Mouse (Mus musculus) lung, postnatal 4 days (tissue): ENCODE data around the gene Ppp2r3a.

Experiments used
- DNase-seq, 2 experiments: peaks; one replicate each; pipeline ENCODE4 v3.0.0; 2021

The Ppp2r3a gene

DNA sequence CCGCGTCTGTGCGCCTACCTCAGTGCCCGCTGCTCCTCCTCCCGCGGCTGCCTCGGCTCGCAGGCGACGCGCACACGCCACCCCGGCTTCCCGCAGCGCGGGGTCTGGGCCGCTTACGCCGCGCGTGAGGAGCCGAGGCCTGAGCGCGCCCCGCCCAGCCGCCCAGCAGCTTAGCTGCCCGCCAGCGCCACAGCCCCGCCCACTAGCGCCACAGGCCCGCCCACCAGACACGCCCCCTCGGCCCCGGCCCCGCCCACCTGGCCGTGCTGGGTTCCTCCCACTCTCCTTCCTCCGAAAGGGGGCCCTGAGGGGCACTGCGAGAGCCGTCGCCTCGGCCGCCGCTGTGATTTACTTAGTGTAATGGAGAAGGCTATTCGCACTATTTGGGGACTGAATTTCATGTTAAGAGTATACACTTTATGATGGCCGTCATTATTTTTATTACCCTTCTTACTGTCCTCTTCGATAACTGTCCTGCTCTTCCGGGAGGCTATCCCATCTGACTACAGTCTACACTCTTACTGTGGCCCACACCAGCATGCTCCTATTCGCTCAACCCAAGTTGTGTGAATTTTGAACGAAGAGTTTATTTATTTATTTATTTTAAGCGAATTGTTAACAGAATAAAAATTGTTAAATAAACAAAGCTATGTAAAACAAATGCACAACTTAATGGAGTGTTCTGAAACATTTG, at the start of gene Ppp2r3a:
Ppp2r3a (minus strand) TSS at position 152 of the 694 bp plus-strand sequence.
- DNase-seq: peak; percentile 98 to 100

DNA sequence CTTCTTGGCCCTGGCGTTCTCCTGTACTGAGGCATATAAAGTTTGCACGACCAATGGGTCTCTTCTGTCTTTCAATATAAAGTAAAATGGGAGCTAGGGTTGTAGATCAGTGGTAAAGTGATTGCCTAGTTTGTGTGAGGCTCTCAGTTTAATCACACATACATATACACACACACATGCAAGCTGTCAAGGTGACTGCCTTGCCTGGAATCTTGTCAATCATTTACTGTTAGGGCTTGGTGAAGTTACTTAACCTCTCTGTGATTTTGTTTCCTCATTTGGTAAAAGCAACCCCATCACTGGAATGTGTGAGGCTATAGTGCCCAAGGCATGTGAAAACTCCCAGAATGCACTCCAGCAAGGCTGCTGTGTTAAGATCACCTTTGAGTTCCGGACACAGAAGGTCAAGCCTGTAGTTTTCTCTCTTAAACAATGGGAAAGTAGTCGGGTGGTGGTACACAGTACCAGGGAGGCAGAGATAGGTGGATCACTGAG, 48.9 kb upstream of the Ppp2r3a start:
- DNase-seq: no peak

- peak in 1 of 2 experiments; percentile 26 for DNase-seq
These were observed 40.4 kb upstream of the Ppp2r3a start for GRCm38 (mm10) chr9:101291676-101292660.

DNA sequence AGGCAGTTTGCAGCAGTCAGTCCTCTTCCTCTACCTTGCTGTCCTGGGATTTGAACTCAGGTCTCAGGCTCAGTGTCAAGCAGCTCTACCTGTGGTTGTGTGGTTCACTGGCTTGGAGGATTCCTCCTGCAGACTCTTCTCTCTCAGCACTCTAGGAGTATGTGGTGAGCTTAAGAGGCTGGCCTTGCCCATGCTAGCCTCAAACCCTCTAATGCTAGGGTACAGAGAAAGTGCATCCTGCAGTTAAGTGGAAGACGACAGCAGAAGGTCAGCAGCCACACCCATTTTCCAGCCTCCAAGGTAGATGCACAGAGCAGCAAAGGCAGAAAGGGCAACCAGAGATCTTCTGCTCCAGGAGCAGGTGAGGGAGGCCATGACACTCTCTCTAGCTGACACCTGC, 39.3 kb upstream of the Ppp2r3a start:
- DNase-seq: no peak

GRCm38 (mm10) chr9:101289750-101290149, 38.2 kb upstream of the Ppp2r3a start:
- DNase-seq: no peak

DNA sequence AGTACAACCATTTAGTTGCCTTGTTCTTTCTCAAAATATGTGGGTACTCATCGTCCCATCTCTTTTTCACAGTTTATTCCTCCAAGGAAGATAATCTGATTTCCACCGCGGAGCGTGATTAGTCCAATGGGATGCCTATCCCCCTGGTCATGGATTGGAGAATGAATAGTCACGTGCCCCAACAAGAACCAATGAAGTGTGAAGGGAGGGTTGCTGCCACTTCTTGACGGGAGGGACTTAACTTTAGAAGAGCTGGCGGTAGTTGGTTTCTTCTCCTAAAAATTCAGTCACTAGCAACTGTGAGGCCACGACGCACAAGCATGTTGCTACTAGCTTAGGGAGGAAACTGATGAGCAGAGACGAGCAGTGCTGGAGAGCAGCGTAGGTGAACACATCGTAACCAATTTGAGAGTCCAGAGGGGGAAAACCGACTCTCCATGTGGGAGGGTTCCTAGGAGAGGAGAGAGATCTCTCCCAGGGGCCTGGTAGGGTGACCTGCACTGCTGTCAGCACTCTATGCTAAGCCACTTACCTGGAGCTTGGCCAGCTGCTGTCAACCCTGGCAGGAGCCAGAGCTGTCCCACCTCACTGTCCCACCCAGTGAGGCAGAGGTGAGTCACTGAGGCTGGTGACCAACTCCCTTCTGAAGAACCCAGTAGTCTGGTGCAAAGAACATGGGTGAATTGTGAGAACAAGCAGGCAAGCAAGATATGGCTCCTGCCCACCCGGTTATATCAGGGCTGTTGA, 37.5 kb upstream of the Ppp2r3a start:
- DNase-seq: no peak

DNA sequence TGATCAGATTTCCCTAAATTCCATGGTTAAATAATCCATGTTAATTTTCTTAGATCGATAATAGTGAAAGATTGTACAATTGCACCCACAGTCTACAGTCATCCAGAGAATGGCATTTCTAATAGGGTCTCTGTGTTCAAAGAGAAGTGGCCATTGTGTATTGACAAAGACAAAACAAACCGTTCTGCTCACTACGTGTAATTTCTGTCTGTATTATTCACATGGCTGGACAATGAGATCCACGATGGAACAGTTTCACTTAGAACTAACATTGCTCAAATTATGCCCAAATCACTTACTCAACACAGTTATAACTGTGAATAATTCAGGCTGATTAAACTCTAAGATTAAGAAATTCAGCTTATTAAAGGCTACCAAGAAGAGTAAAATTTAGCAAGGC, 35.2 kb upstream of the Ppp2r3a start:
- no peak for DNase-seq

GRCm38 (mm10) chr9:101284049-101284448, 32.5 kb upstream of the Ppp2r3a start:
- no peak for DNase-seq

- DNase-seq: no peak
These were observed 31.1 kb upstream of the Ppp2r3a start for GRCm38 (mm10) chr9:101282651-101283050.

GRCm38 (mm10) chr9:101281906-101282305, 30.3 kb upstream of the Ppp2r3a start:
- no peak for DNase-seq

GRCm38 (mm10) chr9:101281326-101281725, 29.7 kb upstream of the Ppp2r3a start:
- no peak for DNase-seq

DNA sequence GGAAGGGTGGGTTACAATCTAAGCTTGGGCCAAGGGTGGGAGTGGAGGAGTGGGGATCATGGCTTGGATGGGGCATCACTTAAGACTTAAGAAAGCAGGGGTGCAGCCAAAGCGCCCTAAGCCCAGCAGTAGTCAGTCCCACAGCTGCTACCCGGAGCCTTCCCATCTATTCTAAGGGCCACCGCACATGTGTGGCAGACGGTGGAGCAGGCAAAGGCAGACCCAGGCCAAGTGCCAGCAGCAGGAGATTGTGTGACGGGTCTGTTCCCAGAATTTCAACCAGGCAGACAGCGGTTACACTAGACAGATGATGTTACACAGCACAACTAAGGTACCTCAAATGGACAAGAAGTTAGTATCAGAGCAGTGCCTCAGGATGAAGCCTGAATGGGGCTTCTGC, 29.3 kb upstream of the Ppp2r3a start:
- no peak for DNase-seq

GRCm38 (mm10) chr9:101280211-101280610, 28.6 kb upstream of the Ppp2r3a start:
- no peak for DNase-seq

DNA sequence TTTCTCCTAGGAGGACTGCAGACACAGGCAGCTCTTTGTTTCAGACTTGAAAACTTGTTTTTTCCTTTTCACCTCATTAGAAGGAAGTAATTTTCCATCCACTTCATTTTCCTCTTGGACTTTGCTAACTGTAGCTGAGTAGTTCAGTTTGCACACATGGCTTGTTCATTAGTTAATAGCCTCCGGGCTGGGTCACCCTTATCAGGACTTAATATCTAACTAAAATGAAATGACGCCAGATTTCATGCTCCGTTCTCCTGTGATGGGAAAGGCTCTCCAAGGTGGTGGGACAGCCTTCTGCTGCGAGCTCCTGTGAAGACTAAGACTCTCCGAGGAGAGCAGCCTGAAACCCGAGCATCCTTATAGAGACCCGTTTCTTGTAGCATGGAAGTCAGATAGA, 21.1 kb upstream of the Ppp2r3a start:
- DNase-seq: no peak

DNA sequence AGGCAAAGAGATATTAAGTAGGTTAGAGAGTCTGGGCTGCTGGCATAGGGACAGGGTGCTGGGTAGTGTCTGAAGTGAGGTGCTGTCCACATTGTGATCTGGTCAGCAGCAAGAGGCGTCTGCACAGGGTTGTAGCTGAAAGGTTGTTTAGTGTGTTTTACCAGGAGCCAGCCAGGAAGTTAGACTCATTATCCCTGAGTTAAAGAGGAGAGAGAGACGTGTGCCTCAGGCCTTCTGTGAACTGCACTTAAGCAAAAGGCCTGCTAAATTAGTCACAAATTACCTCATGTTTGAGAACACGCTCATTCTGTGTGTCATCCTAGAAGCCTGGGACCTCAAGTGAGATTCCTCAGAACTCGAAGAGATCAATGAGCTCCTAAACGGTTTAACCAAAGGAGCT, 18.4 kb upstream of the Ppp2r3a start:
- DNase-seq: no peak

DNA sequence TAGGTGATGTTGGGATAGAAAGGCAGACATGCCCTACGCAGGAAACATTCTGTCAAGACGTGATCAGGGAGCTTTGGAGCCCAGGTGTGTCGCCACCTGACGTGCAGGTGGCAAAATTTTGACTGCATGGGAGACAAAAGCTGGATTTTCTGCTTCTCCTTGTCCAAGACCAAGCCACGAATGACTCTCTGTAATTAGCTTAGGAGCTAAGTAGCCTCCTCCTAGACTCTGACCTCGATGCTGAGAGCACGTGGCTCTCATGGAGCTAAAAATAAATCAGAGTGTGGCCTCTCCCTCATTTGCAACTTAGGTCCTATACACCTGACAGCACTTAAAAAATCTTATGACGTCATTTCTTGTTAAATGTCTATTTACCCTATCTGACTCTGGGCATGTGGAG, 14.4 kb upstream of the Ppp2r3a start:
- DNase-seq: no peak

GRCm38 (mm10) chr9:101265546-101265945, 14.0 kb upstream of the Ppp2r3a start:
- DNase-seq: no peak

- DNase-seq: no peak
These were observed 11.2 kb upstream of the Ppp2r3a start for GRCm38 (mm10) chr9:101262815-101263214.

DNA sequence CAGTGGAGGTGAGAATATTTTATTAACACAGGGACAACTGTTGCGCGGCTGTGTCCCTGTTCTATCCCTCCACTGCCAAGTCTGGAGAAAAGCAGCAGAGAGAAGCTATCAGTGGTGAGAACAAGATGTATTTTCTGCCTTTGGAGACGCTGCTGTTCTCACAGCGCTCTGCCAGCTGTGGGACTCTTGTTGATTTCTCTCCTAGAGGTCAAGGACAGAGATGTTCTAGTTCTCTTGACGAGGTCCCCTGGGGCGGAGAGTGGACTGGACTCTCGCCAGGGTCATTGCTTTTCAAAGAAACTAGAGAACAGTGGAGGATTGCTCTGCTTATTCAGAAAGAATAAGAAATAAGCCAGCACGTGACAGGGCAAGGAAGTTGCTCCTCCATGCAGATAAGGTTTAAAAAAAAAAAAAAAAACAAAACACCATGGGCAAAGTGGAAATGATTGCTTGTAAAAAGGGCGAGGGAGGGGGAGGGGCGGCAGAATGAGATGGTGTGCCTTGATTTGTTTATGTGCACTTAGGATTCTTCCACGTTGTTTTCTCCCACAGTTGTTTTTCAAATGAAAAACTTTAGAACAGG, 10.5 kb upstream of the Ppp2r3a start:
- DNase-seq: peak; percentile 50 to 80

DNA sequence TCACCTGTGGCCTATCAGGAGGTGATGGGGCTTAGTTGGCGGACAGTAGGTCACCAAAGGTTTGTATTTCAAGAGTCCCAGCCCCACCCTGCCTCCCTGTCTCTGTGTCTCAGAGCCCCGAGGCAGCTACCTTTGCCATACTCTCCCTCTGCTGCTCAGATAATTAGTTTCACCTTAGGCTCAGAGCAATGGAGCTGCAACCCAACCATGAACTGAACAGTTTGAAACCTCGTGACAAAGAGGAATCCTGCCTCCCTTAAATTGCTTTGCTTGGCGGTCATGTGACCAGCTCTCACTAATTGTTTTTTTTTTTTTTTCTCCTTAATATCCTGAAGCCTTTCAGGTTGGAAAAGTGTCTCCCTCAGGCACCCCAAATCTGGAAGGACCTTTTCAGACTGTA, 9.8 kb upstream of the Ppp2r3a start:
- DNase-seq: no peak

GRCm38 (mm10) chr9:101253136-101253535, 1.5 kb upstream of the Ppp2r3a start:
- DNase-seq: no peak

- DNase-seq: no peak
These were observed 946 bp upstream of the Ppp2r3a start for GRCm38 (mm10) chr9:101252541-101252940.
